Mouse (Mus musculus) adrenal gland, postnatal 4 days (tissue): ENCODE results near the gene Ccdc151. TPM values are rescaled to one million over a fixed set of nuclear protein-coding genes. Genes with fewer than 3 reads are reported as not detected.

Experiments
- DNase-seq, 2 experiments: peaks; one replicate each; pipeline ENCODE4 v3.0.0; 2021 to 2022; ENCODE audit warnings: low spot score in 2 of 2, mixed read lengths in 2 of 2
- long read RNA-seq, 2 experiments: library from polyadenylated mRNA; stranded (forward); transcript quantifications; one replicate each; pipeline ENCODE4 v2.0.0; 2021
- total RNA-seq, 2 experiments: library from RNA; stranded (reverse); gene quantifications; 2 replicates each; pipeline ENCODE4 v1.2.3; 2021

The Ccdc151 gene
- total RNA-seq: 1 to 10 TPM; 1.4 to 2.0 TPM
- long read RNA-seq, experiment 1, partial matches to known transcripts: 0 of 1 reads
- long read RNA-seq, experiment 1, other reads (novel, unspliced or antisense): 1 of 1 reads
- long read RNA-seq, experiment 2, partial matches to known transcripts: 1 of 3 reads
- long read RNA-seq, experiment 2, other reads (novel, unspliced or antisense): 1 of 3 reads

DNA sequence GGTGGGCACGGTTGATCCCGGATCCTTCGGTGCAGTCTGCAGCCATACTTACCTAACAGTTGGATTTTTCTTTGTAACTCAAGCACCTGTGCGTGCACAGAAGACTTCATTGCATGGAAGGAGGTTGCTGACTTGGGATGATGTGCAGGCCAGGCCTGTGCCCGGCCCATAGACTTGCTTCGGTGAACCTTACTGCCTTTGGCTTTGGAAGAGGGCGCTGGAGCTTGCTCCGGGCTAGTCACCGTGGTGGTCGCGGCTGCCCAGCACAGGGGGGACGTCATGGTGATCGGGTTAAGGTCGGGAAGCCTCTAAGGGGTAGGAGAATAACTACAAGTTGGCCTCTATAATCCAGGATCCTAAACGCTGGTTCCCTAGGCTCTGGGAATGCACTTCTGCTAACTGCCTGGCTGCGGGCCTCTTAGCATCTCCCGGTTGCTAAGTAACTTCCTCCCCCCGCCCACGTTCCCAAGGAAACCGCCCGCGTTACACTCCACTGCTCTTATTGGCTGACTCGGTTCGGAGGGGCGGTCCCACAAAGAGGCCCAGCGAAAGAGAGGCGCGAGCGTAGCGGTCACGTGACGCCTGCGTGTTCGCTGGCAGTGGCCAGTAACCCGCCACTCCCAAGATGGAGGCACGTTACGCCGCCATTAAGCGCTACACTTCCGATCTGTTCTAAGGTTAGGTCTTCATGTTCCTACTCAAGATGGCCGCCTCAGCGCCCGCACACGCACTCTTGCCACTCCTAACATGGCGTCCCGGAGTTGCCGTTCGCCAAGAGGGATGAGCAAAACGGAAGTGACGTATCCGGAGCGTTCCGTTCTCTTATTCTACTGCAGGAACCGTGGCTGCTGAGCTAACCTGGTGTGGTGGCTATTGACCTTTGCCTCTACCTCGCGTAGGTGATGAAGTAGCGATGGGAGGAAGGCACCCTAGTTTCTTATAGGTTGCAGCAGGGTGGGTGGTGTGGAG is at the start of gene Ccdc151, which contains the start of gene Prkcsh:
Ccdc151 (minus strand) TSS at position 441 of the 969 bp plus-strand sequence.
Prkcsh (plus strand) TSS at position 613 of the 969 bp plus-strand sequence.
- peak; percentile 93 to 98 for DNase-seq

DNA sequence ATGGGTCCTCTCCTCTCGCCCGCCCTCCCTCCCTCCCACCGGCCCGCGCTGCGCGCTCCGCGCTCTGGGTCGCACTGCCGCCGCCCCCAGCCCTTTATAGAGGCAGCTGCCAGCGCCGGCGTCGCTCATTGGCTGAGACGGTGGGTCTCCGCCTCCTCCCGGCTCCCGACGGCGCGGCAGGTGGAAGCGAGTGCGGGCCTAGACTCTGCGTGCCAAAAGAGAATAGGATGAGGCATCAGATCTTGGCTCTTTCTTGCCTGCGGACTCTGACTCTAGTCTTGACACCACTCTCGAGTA is 49.5 kb upstream of the Ccdc151 start, which contains the start of gene Elavl3:
Elavl3 (minus strand) TSS at position 66 of the 297 bp plus-strand sequence.
- DNase-seq: no peak

DNA sequence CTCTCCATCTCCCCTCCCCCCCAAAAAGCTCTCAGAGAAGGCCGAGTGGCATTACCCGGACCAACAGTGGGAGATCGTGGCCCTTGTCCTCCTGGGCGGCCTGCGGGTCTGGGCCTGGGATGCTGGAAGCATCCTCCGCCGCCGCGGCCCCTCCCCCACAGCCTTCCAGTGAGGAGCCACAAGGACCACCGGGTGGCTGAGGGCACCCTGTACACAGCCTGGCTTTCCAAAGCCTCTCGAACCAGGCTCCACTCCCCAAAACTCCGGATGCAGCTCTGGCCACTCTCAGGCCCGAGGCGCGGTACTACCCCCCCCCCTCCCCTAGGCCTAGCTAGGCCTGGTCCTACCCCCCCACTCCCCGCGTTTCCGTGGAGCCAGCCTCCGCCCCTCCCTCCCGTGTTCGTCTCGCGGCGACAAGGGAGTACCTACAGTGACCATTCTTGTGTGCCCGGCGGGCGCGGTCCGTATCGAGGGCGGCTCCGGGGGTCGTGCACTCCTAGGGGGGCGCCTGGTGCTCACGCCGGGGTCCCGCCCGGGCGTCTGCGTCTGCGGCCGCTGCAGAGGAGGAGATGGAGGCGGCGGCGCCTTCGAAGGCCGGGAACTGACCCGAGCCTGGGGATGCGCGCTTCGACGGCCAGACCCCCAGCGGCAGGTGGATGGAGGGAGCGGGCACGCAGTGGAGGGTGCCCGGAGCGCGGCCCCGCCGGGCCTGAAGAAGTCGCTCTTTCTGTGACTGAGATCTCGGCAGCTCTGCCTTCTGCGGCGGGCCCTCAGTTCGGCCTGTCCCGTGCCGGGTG is 48.9 kb upstream of the Ccdc151 start:
- no peak for DNase-seq

DNA sequence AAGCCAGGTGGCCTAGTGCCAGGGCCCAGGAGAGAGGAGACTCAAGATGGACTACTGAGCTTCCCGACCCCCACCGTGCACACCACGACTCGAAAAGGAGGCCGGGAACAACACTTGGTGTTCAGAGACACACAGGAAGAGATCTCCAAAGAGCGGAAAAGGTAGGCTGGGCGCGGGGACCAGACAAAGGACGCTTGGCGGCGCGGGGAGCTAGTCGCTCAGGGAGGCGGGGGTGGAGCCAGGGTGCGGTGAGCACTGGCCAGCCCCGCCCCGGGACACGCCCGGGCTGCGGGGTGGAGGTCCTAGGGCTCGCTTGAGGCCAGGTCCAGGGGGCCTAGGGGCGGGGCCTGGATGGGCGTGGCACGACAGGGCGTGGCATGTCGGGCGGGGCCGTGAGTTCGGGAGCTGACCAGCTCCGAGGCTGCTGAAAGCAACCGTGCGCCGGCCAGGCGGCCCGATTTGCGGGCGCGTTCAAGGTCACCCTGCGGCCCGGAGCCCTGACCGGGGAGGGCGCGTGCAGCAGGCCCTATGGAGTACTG is 48.0 kb upstream of the Ccdc151 start:
- peak in 1 of 2 experiments; percentile 21 for DNase-seq

DNA sequence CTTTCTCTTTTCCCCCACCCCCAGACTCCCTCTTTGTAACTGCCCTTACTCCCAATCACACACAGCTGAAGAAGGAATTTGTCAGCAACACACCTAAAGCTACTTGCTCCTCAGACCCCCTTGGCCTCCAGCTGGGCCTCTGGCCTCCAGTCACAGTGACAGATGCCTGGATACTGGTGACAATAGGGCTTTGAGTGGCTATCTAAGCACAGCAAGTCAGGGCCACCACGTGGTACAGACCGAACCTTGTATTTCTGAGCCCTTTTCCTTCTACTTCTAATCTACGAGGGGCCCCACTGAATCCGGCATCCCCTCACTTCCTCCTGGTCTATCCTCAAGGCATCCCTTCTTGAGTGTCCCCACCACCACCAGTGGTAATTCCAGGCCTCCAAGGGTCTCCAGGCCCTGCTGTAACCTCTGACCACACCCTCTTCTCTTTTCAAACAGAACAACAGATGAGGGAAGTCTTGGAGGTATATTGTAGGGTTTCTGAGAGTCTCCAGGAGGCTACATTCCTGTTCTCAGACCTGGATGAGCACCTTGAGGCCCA is 47.4 kb upstream of the Ccdc151 start:
- DNase-seq: no peak

DNA sequence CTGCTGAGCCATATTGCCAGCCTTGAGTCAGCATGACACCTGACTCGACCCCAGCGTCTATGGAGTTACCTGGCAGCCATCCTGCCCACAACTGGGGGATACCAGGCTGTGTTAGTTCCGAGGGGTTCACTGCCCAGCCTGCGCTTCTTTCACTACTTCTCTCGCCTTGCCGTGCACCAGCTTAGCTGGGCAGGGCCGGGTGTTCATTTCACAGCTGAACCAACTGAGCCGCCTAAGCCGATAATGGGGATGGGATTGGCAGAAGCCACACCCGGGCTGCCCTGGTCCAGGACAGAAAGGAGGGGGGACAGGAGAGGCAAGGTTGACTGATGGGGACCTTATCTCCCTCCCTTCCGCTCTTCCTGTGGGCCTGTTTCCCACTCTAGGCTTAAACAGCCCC is 46.9 kb upstream of the Ccdc151 start:
- DNase-seq: no peak

DNA sequence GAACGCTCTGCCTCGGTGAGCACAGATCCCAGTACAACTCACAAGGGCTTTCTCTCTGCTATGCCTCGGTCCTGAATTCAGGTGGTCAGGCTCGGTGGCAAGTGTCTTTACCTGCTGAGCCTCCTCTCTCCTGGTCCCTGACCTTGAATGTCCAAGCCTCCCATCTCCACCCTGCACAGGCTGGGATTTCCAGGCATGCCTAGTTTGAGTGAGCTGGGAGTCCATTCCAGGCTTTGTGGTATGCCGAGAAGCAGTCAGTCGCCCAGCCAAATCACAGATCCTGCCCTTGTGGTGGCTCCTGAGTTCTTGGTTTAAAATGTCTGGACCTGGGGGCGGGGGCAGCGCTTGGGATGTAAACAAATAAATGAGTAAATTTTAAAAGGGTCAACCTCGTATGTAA is 44.9 kb upstream of the Ccdc151 start:
- DNase-seq: no peak

DNA sequence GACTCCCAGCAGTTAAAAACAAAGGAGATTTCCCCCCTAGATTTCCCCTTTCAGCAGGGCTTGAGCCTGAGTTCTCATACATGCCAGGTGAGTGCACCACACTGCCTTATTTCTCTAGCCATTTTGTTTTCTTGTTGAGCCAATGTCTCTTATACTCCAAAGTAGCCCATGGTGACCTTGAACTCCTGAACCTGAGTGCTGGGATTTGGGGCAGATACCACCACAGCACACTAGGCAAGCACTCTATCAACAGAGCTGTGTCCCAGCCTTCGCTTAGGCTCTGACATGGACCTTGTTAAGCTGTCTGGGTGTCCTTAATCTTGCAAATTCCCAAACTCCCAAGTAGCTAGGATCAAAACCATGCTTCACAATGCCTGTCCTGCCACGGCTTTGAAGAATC is 39.4 kb upstream of the Ccdc151 start:
- DNase-seq: no peak

DNA sequence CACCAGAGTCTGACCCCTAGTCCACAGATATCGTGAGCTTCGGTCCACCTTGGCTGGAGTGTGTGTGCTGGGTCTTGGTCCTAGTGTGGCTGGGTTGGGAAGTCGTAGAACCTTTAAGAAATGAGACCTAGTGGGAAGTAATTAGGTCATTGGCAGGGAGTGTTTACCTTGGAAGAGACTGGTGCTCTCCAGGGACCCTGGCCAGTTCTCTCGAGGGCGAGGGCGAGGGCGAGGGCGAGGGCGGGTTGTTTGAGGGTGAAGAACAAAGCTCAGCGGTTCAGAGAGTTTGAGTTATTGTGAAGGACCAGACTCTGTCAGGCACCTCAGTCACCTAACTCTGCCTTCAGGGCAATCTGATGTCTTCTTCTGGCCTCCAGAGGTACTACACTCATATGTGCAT is 35.4 kb upstream of the Ccdc151 start:
- no peak for DNase-seq

DNA sequence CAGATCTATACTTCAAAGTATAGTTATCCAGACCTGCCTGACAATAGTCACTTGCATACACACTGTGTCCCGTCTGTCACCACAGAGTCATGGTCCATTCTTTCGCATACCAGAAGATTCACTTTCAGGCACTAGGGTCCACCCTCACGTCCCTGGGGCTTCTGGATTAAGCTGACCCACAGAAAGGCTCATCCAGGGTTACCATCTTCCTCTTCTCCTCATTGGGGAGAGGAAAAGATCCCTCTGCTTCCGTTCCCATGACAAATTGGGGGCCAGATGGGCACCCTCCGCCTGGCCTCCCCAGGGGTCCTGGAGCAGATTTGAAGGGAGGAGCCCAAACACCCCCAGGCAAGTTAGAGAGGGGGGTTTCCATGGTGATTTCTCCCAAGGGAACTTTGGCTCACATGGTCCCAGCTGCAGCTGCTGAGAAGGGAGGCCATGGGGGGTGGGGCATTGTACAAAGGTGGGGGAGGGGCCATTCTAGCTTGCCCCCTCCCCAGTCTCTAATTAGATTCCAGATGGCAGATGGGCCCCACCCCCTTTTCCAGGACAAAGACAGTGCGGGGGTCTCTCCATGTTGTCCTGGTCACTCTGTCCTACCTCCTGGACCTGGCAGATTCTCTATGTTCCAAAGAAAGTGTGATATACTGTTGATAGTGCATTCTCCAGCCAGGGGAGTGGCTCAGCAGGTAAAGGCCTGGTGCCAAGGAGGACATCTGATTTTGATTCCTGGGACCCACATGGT is 33.0 kb upstream of the Ccdc151 start:
- no peak for DNase-seq

DNA sequence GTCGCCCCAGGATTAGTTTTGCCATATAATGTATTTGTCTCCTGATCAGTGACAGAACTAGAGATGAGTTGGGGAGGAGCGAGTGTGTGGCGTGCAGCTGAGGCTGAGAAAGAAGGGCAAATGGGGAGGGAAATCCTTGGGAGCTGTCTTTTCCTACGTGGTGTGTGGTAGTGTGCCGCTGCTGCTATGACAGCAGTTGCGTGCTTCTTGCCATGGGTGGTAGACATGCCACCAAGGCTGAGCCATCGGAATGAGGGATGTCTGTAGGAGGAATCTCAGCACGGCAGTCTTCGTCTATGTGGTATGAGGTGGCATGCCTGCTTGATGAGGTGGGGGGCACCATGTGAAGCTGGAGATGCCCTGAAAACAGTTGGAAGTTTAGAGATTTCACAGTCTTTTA is 28.0 kb upstream of the Ccdc151 start:
- DNase-seq: no peak

DNA sequence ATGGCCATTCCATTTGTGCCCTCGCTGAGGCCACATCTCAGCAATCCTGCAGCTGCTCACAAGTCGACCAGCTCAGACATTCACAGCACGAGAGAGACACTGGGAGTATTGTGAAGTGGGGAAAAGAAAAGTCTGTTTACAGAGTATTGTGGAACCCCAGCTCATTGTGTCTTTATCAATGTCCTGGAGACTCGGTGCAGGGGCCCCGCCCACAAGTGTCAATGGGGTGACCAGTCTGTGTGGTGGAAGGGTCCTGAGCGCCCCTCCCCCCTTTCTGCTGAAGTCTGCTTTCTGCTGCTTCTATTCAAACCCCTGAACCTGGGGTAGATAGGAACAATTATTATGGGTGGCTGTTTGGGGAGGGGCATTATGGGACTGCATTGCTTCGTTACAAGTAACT is 26.0 kb upstream of the Ccdc151 start:
- DNase-seq: no peak

DNA sequence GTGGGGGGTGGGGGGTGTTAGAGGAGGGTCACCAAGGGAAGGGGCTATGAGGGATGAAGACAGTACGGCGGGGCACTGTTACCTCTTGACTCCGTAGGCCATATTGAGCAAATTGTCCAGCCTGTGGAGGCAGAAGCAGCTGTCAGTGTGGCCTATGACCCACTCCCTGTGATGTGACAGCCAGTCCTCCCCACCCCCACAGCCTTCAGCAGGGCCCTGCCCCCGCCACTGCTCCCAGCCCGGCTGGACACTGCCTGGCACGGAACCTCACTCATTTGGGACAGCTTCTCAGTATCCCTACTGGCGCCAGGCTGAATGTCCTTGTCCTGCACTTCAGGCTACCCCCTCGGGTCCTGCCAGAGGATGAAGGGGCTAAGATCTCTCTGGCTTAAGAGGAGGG is 22.2 kb upstream of the Ccdc151 start:
- no peak for DNase-seq

DNA sequence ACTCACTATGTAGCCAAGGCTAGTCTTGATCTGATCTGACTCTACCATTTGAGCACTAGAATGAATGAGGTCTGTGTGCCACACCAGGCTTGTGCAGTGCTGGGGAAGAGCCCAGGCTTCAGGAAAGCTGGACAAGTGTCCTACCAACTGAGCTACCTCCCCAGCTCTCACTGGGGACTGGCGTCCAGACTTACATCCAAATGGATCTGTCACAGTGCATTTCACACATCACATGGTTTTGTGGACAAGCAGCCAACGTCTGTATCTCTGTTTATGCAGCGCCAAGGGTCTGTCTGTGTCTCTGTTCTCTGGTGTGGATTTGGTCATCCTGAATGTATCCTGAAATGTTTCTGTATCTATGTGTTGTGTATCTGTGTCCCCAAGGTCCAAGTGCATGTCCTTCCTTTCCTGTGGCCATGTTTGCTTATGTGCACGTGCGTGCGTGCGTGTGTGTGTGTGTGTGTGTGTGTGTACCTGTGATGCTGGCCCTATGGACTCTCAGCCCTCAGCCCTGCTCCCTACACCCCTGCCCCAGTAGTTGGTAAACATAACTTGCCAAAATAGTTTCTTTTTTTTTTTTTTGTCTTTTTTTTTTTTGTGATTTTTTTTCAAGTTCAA is 14.9 kb upstream of the Ccdc151 start:
- DNase-seq: no peak

DNA sequence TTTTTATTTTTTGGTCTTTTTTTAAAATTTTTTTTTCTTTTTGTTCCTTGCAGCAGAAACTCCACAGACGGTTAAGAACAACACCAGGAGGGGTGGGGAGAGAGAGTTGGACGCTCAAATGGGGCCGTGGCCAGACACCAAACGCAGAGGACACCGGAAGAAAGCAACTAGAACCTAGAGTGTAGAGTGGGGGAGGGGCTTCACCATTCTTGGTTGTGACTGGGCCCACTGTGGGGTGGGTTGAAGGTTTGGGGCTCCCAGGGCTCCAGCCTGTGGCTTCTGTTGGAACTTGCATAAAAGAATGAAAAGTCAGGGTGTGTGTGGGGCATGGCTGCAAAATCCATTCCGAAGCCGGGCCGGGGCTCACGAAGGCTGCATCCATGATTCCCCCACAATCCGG is 13.8 kb upstream of the Ccdc151 start:
- no peak for DNase-seq

DNA sequence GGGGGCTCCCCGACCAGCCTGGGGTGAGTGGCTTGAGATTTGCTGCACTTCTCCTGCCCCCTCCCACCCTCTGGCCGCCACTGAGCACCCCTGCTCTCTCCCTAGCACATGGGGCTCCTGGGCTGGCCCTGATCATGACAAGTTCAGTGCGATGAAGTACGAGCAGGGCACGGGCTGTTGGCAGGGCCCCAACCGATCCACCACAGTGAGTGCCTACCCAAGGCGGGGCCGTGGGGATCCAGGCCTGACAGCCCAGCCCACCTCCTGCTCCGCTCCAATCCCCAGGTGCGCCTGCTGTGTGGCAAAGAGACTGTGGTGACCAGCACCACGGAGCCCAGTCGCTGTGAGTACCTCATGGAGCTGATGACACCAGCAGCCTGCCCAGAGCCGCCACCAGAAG is 10.3 kb upstream of the Ccdc151 start:
- DNase-seq: no peak

DNA sequence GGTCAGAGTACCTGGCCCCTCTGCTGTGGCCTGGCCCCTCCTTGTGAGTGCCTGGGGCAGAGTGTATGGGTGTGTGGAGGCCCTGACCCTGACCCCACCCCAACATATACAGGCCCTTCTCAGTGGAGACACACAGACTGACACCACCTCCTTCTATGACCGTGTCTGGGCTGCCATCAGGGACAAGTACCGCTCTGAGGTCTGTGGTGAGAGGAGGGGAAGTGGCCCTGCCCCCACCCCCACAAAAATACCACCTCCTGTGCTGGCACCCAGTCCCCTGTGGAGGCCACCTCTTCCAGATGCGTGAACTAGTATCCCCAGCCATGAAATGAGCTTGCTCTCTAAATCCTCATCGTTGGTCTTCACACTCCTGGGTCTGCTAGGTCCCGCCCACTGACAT is 8.6 kb upstream of the Ccdc151 start:
- DNase-seq: no peak

DNA sequence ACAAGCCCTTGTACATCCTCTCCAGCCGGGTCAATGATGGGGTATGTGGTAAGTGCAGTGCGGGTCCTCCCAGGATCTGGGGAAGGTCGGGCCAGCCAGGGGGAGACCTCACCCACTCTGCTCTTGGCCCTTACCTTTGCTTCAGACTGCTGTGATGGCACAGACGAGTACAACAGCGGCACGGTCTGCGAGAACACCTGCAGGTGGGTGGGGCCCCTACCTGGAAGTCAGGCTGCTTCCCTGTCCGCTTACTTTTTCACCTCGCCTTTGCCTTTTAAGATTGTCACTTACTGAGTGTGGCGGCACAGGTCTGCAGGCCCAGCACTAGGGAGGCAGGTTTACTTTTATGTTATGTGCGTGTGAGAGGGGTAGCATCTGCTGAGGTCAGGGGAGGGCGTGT is 2.1 kb upstream of the Ccdc151 start:
- no peak for DNase-seq

DNA sequence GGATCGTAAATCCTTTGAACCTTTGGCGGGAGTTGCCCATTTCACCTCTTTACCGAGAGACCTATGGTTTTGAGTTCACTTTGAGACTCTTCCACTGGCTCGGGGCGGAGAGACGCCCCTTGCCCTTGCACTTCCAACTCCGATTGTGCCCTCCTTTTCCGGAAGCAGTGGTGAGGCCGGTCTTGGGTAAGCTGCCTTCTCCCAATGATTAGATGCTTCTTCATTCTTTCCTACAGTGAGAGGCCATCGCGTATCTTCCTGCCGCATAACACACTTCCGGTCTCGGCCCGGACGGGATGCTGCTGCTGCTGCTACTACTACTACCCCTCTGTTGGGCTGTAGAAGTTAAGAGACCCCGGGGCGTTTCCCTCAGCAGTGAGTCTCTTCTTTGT is 725 bp upstream of the Ccdc151 start:
- DNase-seq: peak in 1 of 2 experiments; percentile 19

DNA sequence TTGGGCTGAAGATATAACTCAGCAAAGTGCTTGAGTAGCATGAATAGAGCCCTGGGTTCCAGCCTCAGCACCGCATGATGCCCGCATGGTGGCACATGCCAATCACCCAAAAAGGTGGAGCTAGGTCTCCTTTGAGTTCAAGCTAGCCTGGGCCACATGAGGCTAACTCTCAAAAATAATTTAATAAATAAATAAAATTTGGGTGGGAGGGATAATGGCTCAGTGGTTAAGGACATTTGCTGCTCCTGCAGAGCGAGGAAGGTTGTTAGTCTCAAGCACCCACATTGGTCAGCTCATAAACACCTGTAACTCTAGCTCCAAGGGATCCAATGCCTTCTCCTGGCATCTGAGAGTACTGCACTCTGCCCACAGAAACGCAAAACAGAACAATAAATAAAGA is 801 bp downstream of the Ccdc151 start:
- no peak for DNase-seq
